Mouse (Mus musculus) heart, adult 2 months (tissue): ENCODE measurements around the gene Klrc2. TPM values are rescaled to one million over a fixed set of nuclear protein-coding genes. Genes with fewer than 3 reads are reported as not detected.
"Not testable (repeated sequence)": the region's sequence is repeated elsewhere in the genome, so short reads cannot be mapped to it uniquely, and the experiment has no call there.

ENCODE experiments used
- DNase-seq, 2 experiments: peaks; one replicate each; pipeline ENCODE4 v3.0.0; 2021
- H3K27ac ChIP-seq: fragments of 200-600 bp; 2 replicates; pipeline ENCODE4 v1.8.1; 2022
- H3K27me3 ChIP-seq: fragments of 200-500 bp; 2 replicates; pipeline ENCODE4 v1.6.1; 2012; ENCODE audit warnings: mild to moderate bottlenecking, low read length, inconsistent platforms, mixed read lengths; ENCODE audit not compliant: control insufficient read depth, insufficient read depth
- H3K36me3 ChIP-seq: fragments of 200-500 bp; 2 replicates; pipeline ENCODE4 v1.6.1; 2012; ENCODE audit warnings: low read length, inconsistent platforms; ENCODE audit not compliant: control insufficient read depth, insufficient read depth
- H3K4me1 ChIP-seq: fragments of 200-500 bp; 2 replicates; pipeline ENCODE4 v1.6.1; 2011; ENCODE audit warnings: low read length; ENCODE audit not compliant: control insufficient read depth, insufficient read depth
- H3K4me3 ChIP-seq: fragments of 200-600 bp; 2 replicates; pipeline ENCODE4 v1.8.1; 2022
- H3K79me2 ChIP-seq: fragments of 200-500 bp; replicated peaks from 2 replicates; pipeline ENCODE4 v1.6.1; 2012; ENCODE audit warnings: mild to moderate bottlenecking, inconsistent platforms, low read length, moderate library complexity, mixed read lengths; ENCODE audit not compliant: control insufficient read depth, insufficient read depth
- H3K9ac ChIP-seq: fragments of 200-500 bp; 2 replicates; pipeline ENCODE4 v1.6.1; 2012; ENCODE audit warnings: low read depth, mild to moderate bottlenecking, control low read depth, inconsistent platforms, low read length, mixed read lengths
- CTCF ChIP-seq: fragments of 200-600 bp; IDR thresholded peaks from 2 replicates; pipeline ENCODE4 v1.8.1; 2022; ENCODE audit warnings: antibody characterized with exemption, mild to moderate bottlenecking, moderate library complexity
- EP300 ChIP-seq: fragments of 200-500 bp; IDR thresholded peaks from 2 replicates; pipeline ENCODE4 v1.6.1; 2011; ENCODE audit warnings: low read depth, low read length, control low read depth; ENCODE audit not compliant: insufficient read depth
- POLR2A ChIP-seq: fragments of 200-500 bp; IDR thresholded peaks from 2 replicates; pipeline ENCODE4 v1.6.1; 2011; ENCODE audit warnings: mild to moderate bottlenecking, low read depth, low read length, control low read depth; ENCODE audit not compliant: insufficient read depth
- WGBS: fragments of 180-500 bp; shearing (Covaris S2); methylation state at CpG from one replicate; pipeline ENCODE4 v1.1.7; 2018; 5-methylcytosine and 5-hydroxymethylcytosine counted together
- intact Hi-C: fragments of 180-260 bp; cut with DNase I; formaldehyde crosslinking; loops from one replicate; pipeline ENCODE4 v1.15.1; 2025
- long read RNA-seq: library from polyadenylated mRNA; stranded (forward); transcript quantifications from one replicate; pipeline ENCODE4 v2.0.0, GENCODE M21; 2021
- polyA plus RNA-seq: library from polyadenylated mRNA; depleted of rRNA; stranded (reverse); fragments of >200 nt; gene quantifications from 2 replicates; pipeline ENCODE4 v1.2.3, GENCODE M21; 2012; rRNA removed
- total RNA-seq, 2 experiments: library from RNA; stranded (reverse); gene quantifications; 2 replicates each; pipeline ENCODE4 v1.2.3; 2021

Klrc2 gene
- total RNA-seq, result not detected
- polyA plus RNA-seq, result 0.29 TPM in 1 of 2 replicates, not detected in the other
- long read RNA-seq, result 0 reads

DNA sequence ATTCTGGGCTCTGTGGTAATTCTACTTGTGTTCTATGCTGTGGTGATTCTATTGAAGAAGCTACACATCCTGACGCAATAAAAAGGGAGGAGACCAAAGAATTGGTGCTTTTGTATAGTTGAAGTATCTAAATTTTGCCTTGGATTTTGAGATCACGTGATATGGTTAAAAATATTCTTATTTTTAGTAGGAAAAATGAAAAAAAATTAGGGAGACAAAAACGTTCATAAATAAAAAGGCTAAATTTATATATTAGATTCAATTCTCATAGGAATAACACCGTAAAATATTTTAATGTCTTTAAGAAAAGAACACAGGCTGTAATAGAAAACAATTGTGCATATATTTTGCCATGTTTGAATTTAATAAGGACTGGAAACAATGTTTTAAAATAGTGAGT is at the start of gene Klrc2:
Klrc2 (minus strand) TSS at position 101 of the 400 bp plus-strand sequence.
- H3K36me3 ChIP-seq, H3K9ac ChIP-seq, H3K79me2 ChIP-seq, intact Hi-C loops, H3K4me3 ChIP-seq, H3K4me1 ChIP-seq, H3K27ac ChIP-seq, H3K27me3 ChIP-seq, DNase-seq: not testable (repeated sequence)
- 63% methylated on average over 4 of the region's 4 CpGs for WGBS

DNA sequence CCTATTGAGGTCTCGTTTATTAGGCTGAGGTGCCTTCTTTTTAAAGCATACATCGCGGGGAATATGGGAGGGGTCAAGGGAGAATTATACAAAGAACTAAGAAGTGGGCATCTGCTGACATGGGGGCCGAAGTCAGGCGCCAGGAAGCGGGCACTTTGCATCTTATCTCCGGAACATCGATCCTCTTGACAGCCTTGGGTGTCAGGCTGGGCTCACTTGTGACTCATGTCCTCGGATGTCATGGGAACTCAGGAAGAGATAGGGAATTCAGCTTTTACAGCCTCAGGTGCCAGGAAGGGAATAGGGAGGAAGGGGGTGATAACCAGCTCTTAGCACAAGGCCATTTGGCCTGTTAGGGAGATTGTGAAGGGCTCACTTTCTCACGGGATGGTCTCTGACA is 30.9 kb upstream of the Klrc2 start:
- WGBS, result 44% methylated on average over 10 of the region's 10 CpGs
- intact Hi-C loops, H3K79me2 ChIP-seq, H3K27ac ChIP-seq, DNase-seq, H3K4me3 ChIP-seq, H3K9ac ChIP-seq, H3K36me3 ChIP-seq, H3K27me3 ChIP-seq, H3K4me1 ChIP-seq: not testable (repeated sequence)

DNA sequence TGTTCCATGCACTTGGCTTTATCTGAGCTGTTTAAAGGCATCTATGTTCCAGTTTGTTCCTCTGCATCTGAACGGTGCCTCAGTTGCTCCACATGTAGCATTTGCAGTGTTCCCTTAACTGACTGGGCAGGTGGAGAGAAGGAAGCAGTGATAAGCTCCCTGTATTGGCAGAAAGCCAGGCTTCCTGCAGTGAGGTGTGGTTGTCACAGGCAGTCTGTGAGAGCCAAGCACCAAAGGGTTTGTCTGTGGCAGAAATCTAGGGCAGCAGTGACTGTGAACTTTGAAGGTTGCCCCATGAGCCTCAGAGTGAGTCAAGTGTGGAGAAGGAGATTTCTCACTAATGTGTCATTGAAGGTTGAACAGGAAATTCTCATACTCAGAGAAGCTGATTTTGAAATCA is 19.9 kb upstream of the Klrc2 start:
- H3K36me3 ChIP-seq, result no peaks in the 10 kb centered on the region
- no peaks in the 10 kb centered on the region for H3K79me2 ChIP-seq
- TF ChIP-seq POLR2A (no peak), CTCF (no peak), EP300 (no peak)
- no peak for DNase-seq
- no peak overlapping the region for H3K27ac ChIP-seq
- no peak overlapping the region for H3K9ac ChIP-seq
- WGBS, result 36% methylated on average over 1 of the region's 1 CpGs
- intact Hi-C loops, result no loop called here
- no peaks in the 10 kb centered on the region for H3K4me1 ChIP-seq
- H3K4me3 ChIP-seq, result no peak overlapping the region
- no peaks in the 10 kb centered on the region for H3K27me3 ChIP-seq

DNA sequence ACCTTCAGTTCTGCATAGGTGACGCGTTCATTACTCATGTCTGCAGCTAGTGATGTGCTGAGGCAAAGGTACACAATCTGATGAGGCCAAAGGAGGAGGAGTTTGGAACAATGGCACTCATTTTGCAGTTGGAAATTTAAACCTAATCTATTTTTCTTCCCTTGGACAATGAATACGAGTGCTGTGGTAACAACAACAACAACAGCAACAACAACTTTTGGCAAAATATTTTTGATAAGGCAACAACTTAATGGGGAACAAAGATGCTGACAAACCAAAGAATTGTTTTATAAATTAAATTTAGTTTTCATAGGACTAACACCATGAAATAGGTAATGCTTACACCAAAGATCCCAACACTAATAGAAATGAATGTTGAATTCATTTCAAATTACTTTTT is 18.4 kb upstream of the Klrc2 start, which contains the start of gene Klrc1:
Klrc1 (minus strand) TSS at position 101 of the 400 bp plus-strand sequence.
- Histone ChIP-seq H3K4me1 (no peaks in the 10 kb centered on the region), H3K27me3 (no peaks in the 10 kb centered on the region), H3K4me3 (no peak within 1 kb of the TSS), H3K27ac (no peak within 1 kb of the TSS), H3K9ac (no peak within 1 kb of the TSS), H3K36me3 (no peaks in the 10 kb centered on the region), H3K79me2 (no peaks in the 10 kb centered on the region)
- DNase-seq, result no peak
- no peak for TF ChIP-seq CTCF
- no peak for TF ChIP-seq EP300
- TF ChIP-seq POLR2A, result no peak
- intact Hi-C loops, result no loop called here
- 73% methylated on average over 3 of the region's 3 CpGs for WGBS

DNA sequence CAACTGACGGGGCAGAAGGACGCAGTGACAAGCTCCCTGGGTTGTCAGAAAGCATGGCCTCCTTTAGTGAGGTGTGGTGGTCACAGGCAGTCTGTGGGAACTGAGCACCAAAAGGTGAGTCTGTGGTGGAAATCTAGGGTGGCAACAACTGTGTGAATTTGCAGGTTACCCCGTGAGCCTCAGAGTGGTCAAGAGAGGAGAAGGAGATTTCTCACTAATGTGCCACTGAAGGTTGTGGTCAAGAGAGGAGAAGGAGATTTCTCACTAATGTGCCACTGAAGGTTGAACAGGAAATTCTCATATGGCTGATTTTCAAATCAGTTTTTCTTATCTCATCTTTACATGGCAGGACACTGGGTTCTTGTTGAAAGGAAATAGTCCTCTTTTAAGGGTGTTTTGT is 812 bp upstream of the Klrc2 start:
- H3K27ac ChIP-seq, H3K79me2 ChIP-seq, H3K4me3 ChIP-seq, H3K9ac ChIP-seq, H3K27me3 ChIP-seq, intact Hi-C loops, H3K4me1 ChIP-seq, H3K36me3 ChIP-seq, DNase-seq: not testable (repeated sequence)
- WGBS, result no CpG with 5 or more reads among the region's 3 CpGs

DNA sequence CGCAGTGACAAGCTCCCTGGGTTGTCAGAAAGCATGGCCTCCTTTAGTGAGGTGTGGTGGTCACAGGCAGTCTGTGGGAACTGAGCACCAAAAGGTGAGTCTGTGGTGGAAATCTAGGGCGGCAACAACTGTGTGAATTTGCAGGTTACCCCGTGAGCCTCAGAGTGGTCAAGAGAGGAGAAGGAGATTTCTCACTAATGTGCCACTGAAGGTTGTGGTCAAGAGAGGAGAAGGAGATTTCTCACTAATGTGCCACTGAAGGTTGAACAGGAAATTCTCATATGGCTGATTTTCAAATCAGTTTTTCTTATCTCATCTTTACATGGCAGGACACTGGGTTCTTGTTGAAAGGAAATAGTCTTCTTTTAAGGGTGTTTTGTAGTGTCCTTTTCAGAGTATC is 16.4 kb downstream of the Klrc2 start:
- DNase-seq, H3K27me3 ChIP-seq, H3K27ac ChIP-seq, H3K4me1 ChIP-seq, H3K9ac ChIP-seq, H3K36me3 ChIP-seq, H3K79me2 ChIP-seq, intact Hi-C loops, H3K4me3 ChIP-seq: not testable (repeated sequence)
- 71% methylated on average over 1 of the region's 3 CpGs for WGBS

DNA sequence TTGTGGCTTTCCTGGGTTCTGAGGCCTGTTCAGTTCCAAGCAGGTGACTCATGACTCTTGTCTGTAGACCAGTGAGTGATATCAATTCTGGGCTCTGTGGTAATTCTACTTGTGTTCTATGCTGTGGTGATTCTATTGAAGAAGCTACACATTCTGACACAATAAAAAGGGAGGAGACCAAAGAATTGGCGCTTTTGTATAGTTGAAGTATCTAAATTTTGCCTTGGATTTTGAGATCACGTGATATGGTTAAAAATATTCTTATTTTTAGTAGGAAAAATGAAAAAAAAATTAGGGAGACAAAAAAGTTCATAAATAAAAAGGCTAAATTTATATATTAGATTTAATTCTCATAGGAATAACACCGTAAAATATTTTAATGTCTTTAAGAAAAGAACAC is 17.3 kb downstream of the Klrc2 start, which contains the start of gene Klrc3:
Klrc3 (minus strand) TSS at position 101 of the 400 bp plus-strand sequence.
- DNase-seq, H3K4me3 ChIP-seq, H3K79me2 ChIP-seq, H3K27ac ChIP-seq, H3K4me1 ChIP-seq, H3K27me3 ChIP-seq, H3K36me3 ChIP-seq, intact Hi-C loops, H3K9ac ChIP-seq: not testable (repeated sequence)
- WGBS, result 69% methylated on average over 3 of the region's 3 CpGs

DNA sequence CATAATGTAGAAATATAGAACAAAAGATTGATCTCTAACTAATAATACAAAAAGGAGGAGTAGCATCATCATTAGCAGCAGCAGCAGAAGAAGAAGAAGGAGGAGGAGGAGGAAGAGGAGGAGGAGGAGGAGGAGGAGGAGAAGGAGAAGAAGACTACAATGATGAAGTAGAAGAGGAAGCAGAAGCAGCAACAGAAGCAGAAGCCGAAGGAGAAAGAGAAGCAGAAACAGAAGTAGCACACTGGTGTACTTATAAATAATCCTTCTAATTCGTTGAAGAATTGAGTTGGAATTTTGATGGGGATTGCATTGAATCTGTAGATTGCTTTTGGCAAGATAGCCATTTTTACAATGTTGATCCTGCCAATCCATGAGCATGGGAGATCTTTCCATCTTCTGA is 29.4 kb downstream of the Klrc2 start:
- H3K4me3 ChIP-seq, H3K9ac ChIP-seq, H3K79me2 ChIP-seq, DNase-seq, H3K27ac ChIP-seq, H3K36me3 ChIP-seq, intact Hi-C loops, H3K4me1 ChIP-seq, H3K27me3 ChIP-seq: not testable (repeated sequence)
- WGBS, result 77% methylated on average over 2 of the region's 2 CpGs
